Comparison of ENCODE assay signal across 8 mouse cellular contexts in genomic region chr16:18348601-18349175, GRCm38 (mm10). TPM values are rescaled to one million over a fixed set of nuclear protein-coding genes. Genes with fewer than 3 reads are reported as not detected.
DNase-seq lines count a peak whose midpoint lies in the region; ATAC-seq and TF ChIP-seq lines count a peak whose summit lies in the region.

No protein-coding gene starts in this region.

- no peak for TF ChIP-seq POLR2A in heart, adult 2 months (IDR thresholded peaks at IDR 0.05; ENCODE audit: insufficient read depth, low read depth, low read length)
- TF ChIP-seq POLR2A in ES-Bruce4 (IDR thresholded peaks at IDR 0.05; ENCODE audit: insufficient read depth, low read length), result no peak

- peak overlapping the region; percentile 94 for H3K4me2 ChIP-seq in embryonic facial prominence, embryonic 11.5 days (ENCODE audit: low read depth, low read length)
- peak overlapping the region; percentile 95 for H3K4me2 ChIP-seq in hindbrain, embryonic 11.5 days (replicated peaks; ENCODE audit: low read depth, low read length)
- H3K4me2 ChIP-seq in liver, embryonic 12.5 days, result peak overlapping the region; percentile 72
- H3K4me2 ChIP-seq in neural tube, embryonic 14.5 days (ENCODE audit: low read depth, low read length), result peak overlapping the region; percentile 60

- peaks cover 3% of the 10 kb centered on the region; the same call in 1 of the 2 replicates for H3K4me1 ChIP-seq in heart, adult 2 months (ENCODE audit: control insufficient read depth, insufficient read depth, low read length)
- H3K4me1 ChIP-seq in ES-Bruce4 (ENCODE audit: control insufficient read depth, insufficient read depth, low read length), result no peaks in the 10 kb centered on the region
- H3K4me1 ChIP-seq in embryonic facial prominence, embryonic 11.5 days (ENCODE audit: control insufficient read depth, insufficient read depth, low read length), result no peaks in the 10 kb centered on the region
- peaks cover 2% of the 10 kb centered on the region; the same call in 1 of the 2 replicates for H3K4me1 ChIP-seq in hindbrain, embryonic 11.5 days (replicated peaks; ENCODE audit: control insufficient read depth, insufficient read depth, low read length)
- H3K4me1 ChIP-seq in liver, embryonic 12.5 days, result peaks cover 64% of the 10 kb centered on the region
- H3K4me1 ChIP-seq in neural tube, embryonic 14.5 days (ENCODE audit: control insufficient read depth, insufficient read depth, low read length), result peaks cover 28% of the 10 kb centered on the region

- H3K9ac ChIP-seq in heart, adult 2 months (ENCODE audit: low read depth, low read length), result peak overlapping the region; percentile 75
- peak overlapping the region; percentile 59 for H3K9ac ChIP-seq in ES-Bruce4 (ENCODE audit: low read depth, poor library complexity, severe bottlenecking)
- peak overlapping the region; percentile 65 for H3K9ac ChIP-seq in embryonic facial prominence, embryonic 11.5 days (replicated peaks; ENCODE audit: low read length)
- peak overlapping the region; percentile 83 for H3K9ac ChIP-seq in hindbrain, embryonic 11.5 days (ENCODE audit: low read depth, low read length)
- H3K9ac ChIP-seq in liver, embryonic 12.5 days, result peak overlapping the region; percentile 35; the same call in 1 of the 2 replicates
- H3K9ac ChIP-seq in neural tube, embryonic 14.5 days (replicated peaks; ENCODE audit: low read depth, low read length), result peak overlapping the region; percentile 85

- H3K27ac ChIP-seq in heart, adult 2 months, result peak overlapping the region; percentile 64
- H3K27ac ChIP-seq in ES-Bruce4 (ENCODE audit: insufficient read depth, low read length), result no peak overlapping the region
- no peak overlapping the region for H3K27ac ChIP-seq in embryonic facial prominence, embryonic 11.5 days (replicated peaks; ENCODE audit: low read depth, low read length)
- H3K27ac ChIP-seq in hindbrain, embryonic 11.5 days (ENCODE audit: low read depth, low read length), result no peak overlapping the region; the same call in 1 of the 2 replicates
- no peak overlapping the region for H3K27ac ChIP-seq in liver, embryonic 12.5 days
- no peak overlapping the region; the same call in 1 of the 2 replicates for H3K27ac ChIP-seq in neural tube, embryonic 14.5 days (ENCODE audit: low read depth, low read length)

- no peaks in the 10 kb centered on the region for H3K79me2 ChIP-seq in heart, adult 2 months (replicated peaks; ENCODE audit: control insufficient read depth, insufficient read depth, low read length)

- peak; percentile 40 to 59 for DNase-seq in heart, adult 2 months
- DNase-seq in heart, postnatal 25 days (ENCODE audit: low spot score), result no peak
- DNase-seq in embryonic facial prominence, embryonic 11.5 days (ENCODE audit: low spot score), result peak; percentile 48
- DNase-seq in hindbrain, embryonic 11.5 days (ENCODE audit: low spot score), result peak; percentile 71
- no peak for DNase-seq in retina, postnatal 1 day

- no peak for TF ChIP-seq EP300 in heart, adult 2 months (IDR thresholded peaks at IDR 0.05; ENCODE audit: insufficient read depth, low read depth, low read length)
- no peak for TF ChIP-seq EP300 in ES-Bruce4 (IDR thresholded peaks at IDR 0.05; ENCODE audit: insufficient read depth, low read depth, low read length)

- intact Hi-C loops in heart, adult 2 months (cut with DNase I), result loop anchor here (5.0 kb wide), 2 partner anchors 154 to 509 kb away; no protein-coding TSS in a partner anchor
- intact Hi-C loops in heart, postnatal 25 days (cut with DNase I), result loop anchor here (5.0 kb wide), 3 partner anchors 44 to 149 kb away; partner anchors contain the start of genes Comt, Gnb1l, Rtl10 and Txnrd2

- WGBS in heart, adult 2 months, result 4% methylated on average over 28 of the region's 28 CpGs
- under 1% methylated on average over 28 of the region's 28 CpGs for WGBS in embryonic facial prominence, embryonic 11.5 days
- under 1% methylated on average over 24 of the region's 28 CpGs for WGBS in hindbrain, embryonic 11.5 days
- WGBS in liver, embryonic 12.5 days (ENCODE audit: insufficient replicate concordance), result 3% methylated on average over 28 of the region's 28 CpGs
- whole genome bisulfite sequencing in neural tube, embryonic 14.5 days, result under 1% methylated on average over 28 of the region's 28 CpGs

- no peaks in the 10 kb centered on the region for H3K9me3 ChIP-seq in ES-Bruce4 (replicated peaks; ENCODE audit: control insufficient read depth, insufficient read depth, low read length, poor library complexity, severe bottlenecking)
- H3K9me3 ChIP-seq in embryonic facial prominence, embryonic 11.5 days (replicated peaks; ENCODE audit: control insufficient read depth, low read length), result no peaks in the 10 kb centered on the region
- H3K9me3 ChIP-seq in hindbrain, embryonic 11.5 days (ENCODE audit: control insufficient read depth, low read length), result no peaks in the 10 kb centered on the region
- H3K9me3 ChIP-seq in liver, embryonic 12.5 days (replicated peaks), result no peaks in the 10 kb centered on the region
- H3K9me3 ChIP-seq in neural tube, embryonic 14.5 days (ENCODE audit: control insufficient read depth, low read length), result no peaks in the 10 kb centered on the region

- ATAC-seq in embryonic facial prominence, embryonic 11.5 days (replicated peaks; ENCODE audit: insufficient number of reproducible peaks, low FRiP score, low TSS enrichment, low read depth), result 0 out of 2 replicates have a peak, but pooled peaks have one; percentile 1
- ATAC-seq in hindbrain, embryonic 11.5 days (ENCODE audit: low FRiP score), result no peak
- no peak for ATAC-seq in liver, embryonic 12.5 days
- ATAC-seq in neural tube, embryonic 14.5 days (ENCODE audit: low read depth), result no peak

- no peaks in the 10 kb centered on the region for H3K36me3 ChIP-seq in heart, adult 2 months (ENCODE audit: control insufficient read depth, insufficient read depth, low read length)
- no peaks in the 10 kb centered on the region for H3K36me3 ChIP-seq in ES-Bruce4 (ENCODE audit: control insufficient read depth, insufficient read depth, low read length, poor library complexity, severe bottlenecking)
- no peaks in the 10 kb centered on the region for H3K36me3 ChIP-seq in embryonic facial prominence, embryonic 11.5 days (replicated peaks; ENCODE audit: control insufficient read depth, insufficient read depth, low read depth, low read length)
- H3K36me3 ChIP-seq in hindbrain, embryonic 11.5 days (ENCODE audit: control insufficient read depth, insufficient read depth, low read length), result no peaks in the 10 kb centered on the region
- H3K36me3 ChIP-seq in liver, embryonic 12.5 days, result no peaks in the 10 kb centered on the region
- no peaks in the 10 kb centered on the region; the same call in 1 of the 2 replicates for H3K36me3 ChIP-seq in neural tube, embryonic 14.5 days (ENCODE audit: control insufficient read depth, insufficient read depth, low read length)

- TF ChIP-seq CTCF in heart, adult 2 months (IDR thresholded peaks at IDR 0.05), result no peak
- TF ChIP-seq CTCF in ES-Bruce4 (IDR thresholded peaks at IDR 0.05; ENCODE audit: low read depth, low read length), result no peak

- no peaks in the 10 kb centered on the region for H3K27me3 ChIP-seq in heart, adult 2 months (ENCODE audit: control insufficient read depth, insufficient read depth, low read length)
- no peaks in the 10 kb centered on the region for H3K27me3 ChIP-seq in ES-Bruce4 (ENCODE audit: control insufficient read depth, insufficient read depth, low read length, poor library complexity, severe bottlenecking)
- H3K27me3 ChIP-seq in embryonic facial prominence, embryonic 11.5 days (ENCODE audit: control insufficient read depth, insufficient read depth, low read length), result peaks cover 10% of the 10 kb centered on the region
- no peaks in the 10 kb centered on the region for H3K27me3 ChIP-seq in hindbrain, embryonic 11.5 days (ENCODE audit: control insufficient read depth, insufficient read depth, low read length)
- H3K27me3 ChIP-seq in liver, embryonic 12.5 days (replicated peaks), result peaks cover 64% of the 10 kb centered on the region
- no peaks in the 10 kb centered on the region; the same call in 1 of the 2 replicates for H3K27me3 ChIP-seq in neural tube, embryonic 14.5 days (ENCODE audit: control insufficient read depth, insufficient read depth, low read length)

- H3K4me3 ChIP-seq in heart, adult 2 months, result peak overlapping the region; percentile 69
- H3K4me3 ChIP-seq in ES-Bruce4 (ENCODE audit: low read depth, low read length), result peak overlapping the region; percentile 75
- H3K4me3 ChIP-seq in embryonic facial prominence, embryonic 11.5 days (ENCODE audit: low read depth, low read length), result peak overlapping the region; percentile 64
- peak overlapping the region; percentile 85 for H3K4me3 ChIP-seq in hindbrain, embryonic 11.5 days (ENCODE audit: low read depth, low read length)
- peak overlapping the region; percentile 51 for H3K4me3 ChIP-seq in liver, embryonic 12.5 days
- peak overlapping the region; percentile 92 for H3K4me3 ChIP-seq in neural tube, embryonic 14.5 days (ENCODE audit: low read depth, low read length)

RNA-seq across cellular contexts. Expression of gene Arvcf, which starts 0.7 kb away (rescaled TPM):
- 10 to 100 TPM; 14.4 to 16.4 TPM for total RNA-seq in heart, adult 2 months (2021)
- 13.9 and 17.0 TPM in 2 replicates for polyA plus RNA-seq in heart, adult 2 months (2012; rRNA removed)
- 10 to 100 TPM; 18.6 to 21.7 TPM for total RNA-seq in heart, postnatal 25 days (2021)
- polyA plus RNA-seq in ES-Bruce4 (2011; ENCODE audit: insufficient read depth, insufficient read length, low read depth, missing spikeins), result 26.3 and 38.1 TPM in 2 replicates
- polyA plus RNA-seq in embryonic facial prominence, embryonic 11.5 days (2014; fragmentation: Nextera tagmentation; extraction: Ambion mirVana), result 26.6 and 28.1 TPM in 2 replicates
- polyA plus RNA-seq in hindbrain, embryonic 11.5 days (2014; fragmentation: Nextera tagmentation; extraction: Ambion mirVana), result 59.2 and 62.0 TPM in 2 replicates
- 12.6 and 12.9 TPM in 2 replicates for polyA plus RNA-seq in liver, embryonic 12.5 days (2016; fragmentation: Nextera tagmentation; extraction: Ambion mirVana)
- 60.2 and 73.5 TPM in 2 replicates for polyA plus RNA-seq in neural tube, embryonic 14.5 days (2014; fragmentation: Nextera tagmentation; extraction: Ambion mirVana)

RNA-seq across cellular contexts. Expression of gene Tango2, which starts 0.8 kb away (rescaled TPM):
- 100 to 1,000 TPM; 173 to 181 TPM for total RNA-seq in heart, adult 2 months (2021)
- polyA plus RNA-seq in heart, adult 2 months (2012; rRNA removed), result 283 and 382 TPM in 2 replicates
- total RNA-seq in heart, postnatal 25 days (2021), result 100 to 1,000 TPM; 147 TPM
- 19.3 and 21.3 TPM in 2 replicates for polyA plus RNA-seq in ES-Bruce4 (2011; ENCODE audit: insufficient read depth, insufficient read length, low read depth, missing spikeins)
- polyA plus RNA-seq in embryonic facial prominence, embryonic 11.5 days (2014; fragmentation: Nextera tagmentation; extraction: Ambion mirVana), result 20.4 and 27.9 TPM in 2 replicates
- 51.3 and 54.0 TPM in 2 replicates for polyA plus RNA-seq in hindbrain, embryonic 11.5 days (2014; fragmentation: Nextera tagmentation; extraction: Ambion mirVana)
- 76.3 and 79.3 TPM in 2 replicates for polyA plus RNA-seq in liver, embryonic 12.5 days (2016; fragmentation: Nextera tagmentation; extraction: Ambion mirVana)
- 99.8 and 114 TPM in 2 replicates for polyA plus RNA-seq in neural tube, embryonic 14.5 days (2014; fragmentation: Nextera tagmentation; extraction: Ambion mirVana)

RNA-seq across cellular contexts. Expression of gene Dgcr8, which starts 59.6 kb away (rescaled TPM):
- total RNA-seq in heart, adult 2 months (2021), result 10 to 100 TPM; 10.7 to 13.2 TPM
- polyA plus RNA-seq in heart, adult 2 months (2012; rRNA removed), result 8.7 and 14.5 TPM in 2 replicates
- 10 to 100 TPM; 13.8 to 15.4 TPM for total RNA-seq in heart, postnatal 25 days (2021)
- polyA plus RNA-seq in ES-Bruce4 (2011; ENCODE audit: insufficient read depth, insufficient read length, low read depth, missing spikeins), result 75.8 and 82.7 TPM in 2 replicates
- polyA plus RNA-seq in embryonic facial prominence, embryonic 11.5 days (2014; fragmentation: Nextera tagmentation; extraction: Ambion mirVana), result 31.3 and 32.2 TPM in 2 replicates
- 36.3 and 36.7 TPM in 2 replicates for polyA plus RNA-seq in hindbrain, embryonic 11.5 days (2014; fragmentation: Nextera tagmentation; extraction: Ambion mirVana)
- polyA plus RNA-seq in liver, embryonic 12.5 days (2016; fragmentation: Nextera tagmentation; extraction: Ambion mirVana), result 17.1 and 19.0 TPM in 2 replicates
- polyA plus RNA-seq in neural tube, embryonic 14.5 days (2014; fragmentation: Nextera tagmentation; extraction: Ambion mirVana), result 40.8 and 42.1 TPM in 2 replicates

Comparison
In these comparisons a context has a peak if more than half of its experiments do, and no peak if none do; other contexts are left out.
1. DNase-seq: peak in heart, adult 2 months (2 of 2), embryonic facial prominence, embryonic 11.5 days (single experiment) and hindbrain, embryonic 11.5 days (single experiment); none in heart, postnatal 25 days (single experiment) and retina, postnatal 1 day (single experiment).
2. H3K9ac ChIP-seq: peak in every context shown above with its lines; median percentile 85 in neural tube, embryonic 14.5 days; 83 in hindbrain, embryonic 11.5 days; 75 in heart, adult 2 months; 65 in embryonic facial prominence, embryonic 11.5 days; 59 in ES-Bruce4; 35 in liver, embryonic 12.5 days.
3. Peak in every context shown above with its lines, with median percentiles within 50 percentile points of each other: H3K4me3 ChIP-seq and H3K4me2 ChIP-seq.